Mouse (Mus musculus): ENCODE results near the gene Casp7.

GRCm38 (mm10) chr19:56366625-56367024 is 30.3 kb upstream of the Casp7 start:
- TF ChIP-seq POLR2A (IDR thresholded peaks at IDR 0.05; ENCODE audit: low read depth, low read length) (no peak), CTCF (IDR thresholded peaks at IDR 0.05; ENCODE audit: extremely low read depth, insufficient read depth, insufficient read length, insufficient replicate concordance) (no peak)
